Mouse (Mus musculus) G1E (cell line): Measurements from ENCODE around the gene Gm10197.

Experiments used
- CTCF ChIP-seq: IDR thresholded peaks from 2 replicates; pipeline ENCODE4 v1.5.1; 2012; ENCODE audit warnings: low read depth, low read length, inconsistent platforms, mixed read lengths
- POLR2AphosphoS5 ChIP-seq: IDR thresholded peaks from 2 replicates; pipeline ENCODE4 v1.6.1; 2012; ENCODE audit warnings: low read depth, low read length, inconsistent platforms; ENCODE audit not compliant: insufficient replicate concordance

DNA sequence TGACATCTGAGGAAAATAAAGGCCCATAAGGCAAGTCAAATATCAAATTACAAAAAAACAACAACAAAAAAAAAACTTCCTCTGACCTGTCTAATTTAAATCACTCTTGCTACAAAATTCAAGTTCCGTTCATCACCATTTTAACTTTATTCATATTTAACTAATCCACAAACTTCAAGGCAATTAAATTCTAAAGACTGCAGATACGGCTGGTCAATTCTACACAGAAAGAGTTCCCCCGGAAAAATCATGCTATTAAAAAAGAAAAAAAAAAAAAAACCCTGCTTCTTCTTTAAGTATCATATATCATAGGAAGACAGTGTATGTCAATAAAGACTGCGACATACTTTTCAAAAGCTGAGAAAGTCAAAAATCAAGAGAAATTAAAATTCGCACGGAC is 17.9 kb upstream of the Gm10197 start:
- TF ChIP-seq CTCF (no peak), POLR2AphosphoS5 (no peak)
